Comparison of ENCODE assay signal across 8 mouse cellular contexts in the genomic region with DNA sequence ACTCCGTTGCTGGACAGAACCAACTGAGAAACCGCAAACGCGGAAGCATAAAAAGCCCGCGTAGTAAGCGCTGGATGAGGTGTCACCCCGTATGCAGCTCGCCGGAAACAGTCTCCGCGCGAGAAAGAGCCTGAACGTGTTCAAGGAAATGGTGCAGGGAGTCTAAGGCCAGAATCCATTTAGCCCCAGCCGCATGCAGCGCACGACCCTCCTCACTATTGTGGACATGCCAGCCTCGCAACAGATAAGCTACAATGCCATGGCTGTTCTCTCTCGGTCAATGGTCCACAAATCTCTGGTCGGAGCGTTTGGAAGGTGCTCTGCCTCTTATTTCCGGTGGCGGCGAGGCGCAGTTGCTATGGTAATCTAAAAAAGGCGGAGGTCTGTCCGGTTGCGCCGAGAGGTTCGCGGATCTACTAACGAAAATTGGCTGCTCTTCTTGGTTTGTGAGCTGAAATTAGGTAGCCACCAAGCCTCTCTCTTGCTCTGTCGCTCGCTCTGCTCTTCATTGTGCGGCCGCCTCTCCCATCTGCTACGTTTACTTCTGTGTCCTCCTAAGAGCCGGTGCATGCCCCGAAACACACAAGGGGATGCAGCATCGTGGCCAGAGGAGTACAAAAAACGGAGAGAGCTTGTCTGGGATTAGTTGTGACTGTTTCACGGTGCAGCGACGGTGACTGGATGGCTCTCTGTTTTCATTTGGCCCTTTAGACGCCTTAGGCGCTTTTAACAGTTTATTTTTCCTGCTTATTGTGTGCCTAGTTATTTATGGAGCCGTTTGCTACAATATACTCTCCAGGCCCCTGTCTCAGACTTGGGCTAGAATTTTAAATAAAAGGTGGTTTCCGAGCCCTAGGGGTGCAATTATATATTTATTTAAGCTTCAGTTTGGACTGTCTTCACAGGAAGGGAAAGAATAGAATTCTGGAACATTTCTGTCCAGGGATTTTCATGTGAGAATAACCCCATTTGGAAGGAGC. TPM values are rescaled to one million over a fixed set of nuclear protein-coding genes. Genes with fewer than 3 reads are reported as not detected.
DNase-seq lines count a peak whose midpoint lies in the region; ATAC-seq and TF ChIP-seq lines count a peak whose summit lies in the region.

A gene (plus strand): TSS at position 105 of the 980 bp plus-strand sequence.

- H3K4me1 ChIP-seq in G1E (ENCODE audit: insufficient read depth, low read depth, low read length) = peaks cover 20% of the 10 kb centered on the region
- H3K4me1 ChIP-seq in forebrain, embryonic 16.5 days (replicated peaks; ENCODE audit: control insufficient read depth, insufficient read depth, low read length) = peaks cover 7% of the 10 kb centered on the region; the same call in 1 of the 2 replicates
- peaks cover 7% of the 10 kb centered on the region; the same call in 1 of the 2 replicates for H3K4me1 ChIP-seq in lung, embryonic 14.5 days (ENCODE audit: insufficient read depth)
- H3K4me1 ChIP-seq in olfactory bulb, adult 2 months (ENCODE audit: control insufficient read depth, insufficient read depth, low read length) = no peaks in the 10 kb centered on the region
- no peaks in the 10 kb centered on the region for H3K4me1 ChIP-seq in thymus, adult 2 months (replicated peaks; ENCODE audit: control insufficient read depth, insufficient read depth, low read length)

- peaks cover 12% of the 10 kb centered on the region for H3K36me3 ChIP-seq in G1E (replicated peaks)
- H3K36me3 ChIP-seq in forebrain, embryonic 16.5 days (ENCODE audit: control insufficient read depth, insufficient read depth) = no peaks in the 10 kb centered on the region
- no peaks in the 10 kb centered on the region for H3K36me3 ChIP-seq in lung, embryonic 14.5 days (ENCODE audit: insufficient read depth)
- no peaks in the 10 kb centered on the region for H3K36me3 ChIP-seq in thymus, adult 2 months (ENCODE audit: control insufficient read depth, insufficient read depth, low read length)

- no peak for TF ChIP-seq CTCF in G1E (IDR thresholded peaks at IDR 0.05; ENCODE audit: low read depth, low read length)
- TF ChIP-seq CTCF in layer of hippocampus, adult 2 months (conservative IDR thresholded peaks at IDR 0.05) = peak; percentile 36
- no peak for TF ChIP-seq CTCF in lung, embryonic 14.5 days (IDR thresholded peaks at IDR 0.05; ENCODE audit: low read depth)
- TF ChIP-seq CTCF in olfactory bulb, adult 2 months (IDR thresholded peaks at IDR 0.05; ENCODE audit: insufficient read depth, low read depth, low read length) = no peak
- TF ChIP-seq CTCF in thymus, adult 2 months (IDR thresholded peaks at IDR 0.05; ENCODE audit: borderline replicate concordance, control insufficient read depth, extremely low read depth, insufficient read depth, low read length, poor library complexity) = peak; percentile 40; the same call in 1 of the 2 replicates

- peak within 1 kb of the TSS; percentile 63 for H3K4me2 ChIP-seq in forebrain, embryonic 16.5 days (ENCODE audit: low read length)
- H3K4me2 ChIP-seq in lung, embryonic 14.5 days = peak within 1 kb of the TSS; percentile 75

- H3K9ac ChIP-seq in forebrain, embryonic 16.5 days (replicated peaks; ENCODE audit: low read depth, low read length) = peak within 1 kb of the TSS; percentile 87
- peak within 1 kb of the TSS; percentile 82 for H3K9ac ChIP-seq in lung, embryonic 14.5 days

- no peaks in the 10 kb centered on the region for H3K27me3 ChIP-seq in G1E (ENCODE audit: insufficient read depth, low read length)
- no peaks in the 10 kb centered on the region for H3K27me3 ChIP-seq in forebrain, embryonic 16.5 days (replicated peaks; ENCODE audit: control insufficient read depth, insufficient read depth, low read length)
- H3K27me3 ChIP-seq in lung, embryonic 14.5 days (ENCODE audit: insufficient read depth, low read length) = no peaks in the 10 kb centered on the region
- H3K27me3 ChIP-seq in thymus, adult 2 months (ENCODE audit: control insufficient read depth, insufficient read depth, low read length) = no peaks in the 10 kb centered on the region

- no peaks in the 10 kb centered on the region for H3K9me3 ChIP-seq in G1E (replicated peaks)
- H3K9me3 ChIP-seq in forebrain, embryonic 16.5 days (ENCODE audit: control insufficient read depth, low read length) = no peaks in the 10 kb centered on the region
- H3K9me3 ChIP-seq in lung, embryonic 14.5 days (ENCODE audit: low read depth, low read length) = no peaks in the 10 kb centered on the region

- H3K4me3 ChIP-seq in G1E (ENCODE audit: low read depth, low read length) = peak within 1 kb of the TSS; percentile 78
- peak within 1 kb of the TSS; percentile 75 for H3K4me3 ChIP-seq in forebrain, embryonic 16.5 days (replicated peaks; ENCODE audit: low read length)
- H3K4me3 ChIP-seq in layer of hippocampus, adult 2 months = peak within 1 kb of the TSS; percentile 69
- peak within 1 kb of the TSS; percentile 74 for H3K4me3 ChIP-seq in lung, embryonic 14.5 days (ENCODE audit: low read depth, low read length)
- peak within 1 kb of the TSS; percentile 81 for H3K4me3 ChIP-seq in olfactory bulb, adult 2 months (ENCODE audit: insufficient read depth, low read depth, low read length)
- peak within 1 kb of the TSS; percentile 74 for H3K4me3 ChIP-seq in thymus, adult 2 months (ENCODE audit: control insufficient read depth, insufficient read depth, low read length)

- H3K27ac ChIP-seq in forebrain, embryonic 16.5 days (ENCODE audit: low read length) = peak within 1 kb of the TSS; percentile 96
- H3K27ac ChIP-seq in layer of hippocampus, adult 2 months = peak within 1 kb of the TSS; percentile 99
- H3K27ac ChIP-seq in lung, embryonic 14.5 days (ENCODE audit: low read depth) = peak within 1 kb of the TSS; percentile 84; the same call in 1 of the 2 replicates
- peak within 1 kb of the TSS; percentile 98 for H3K27ac ChIP-seq in olfactory bulb, adult 2 months (ENCODE audit: insufficient read depth, low read depth, low read length)
- H3K27ac ChIP-seq in thymus, adult 2 months (ENCODE audit: control insufficient read depth, insufficient read depth, low read length) = no peak within 1 kb of the TSS

- peak; percentile 25; the same call in 1 of the 2 replicates for TF ChIP-seq POLR2A in olfactory bulb, adult 2 months (IDR thresholded peaks at IDR 0.05; ENCODE audit: insufficient read depth, low read depth, low read length)
- no peak for TF ChIP-seq POLR2A in thymus, adult 2 months (IDR thresholded peaks at IDR 0.05; ENCODE audit: control insufficient read depth, extremely low read depth, insufficient read depth, low read length, poor library complexity)

- intact Hi-C loops in heart, postnatal 36 days (cut with DNase I) = no loop called here

- DNase-seq in G1E (ENCODE audit: low spot score) = peak; percentile 28
- DNase-seq in cerebellum, adult 18-20 months = peak; percentile 80 to 88
- peak; percentile 77 to 88 for DNase-seq in heart, postnatal 36 days
- DNase-seq in layer of hippocampus, adult 2 months (ENCODE audit: low spot score in 2 of 2) = peak; percentile 83 to 85
- DNase-seq in lung, embryonic 14.5 days = peak; percentile 95
- DNase-seq in thymus, adult 2 months = peak; percentile 83

- whole genome bisulfite sequencing in forebrain, embryonic 16.5 days = under 1% methylated on average over 48 of the region's 48 CpGs
- WGBS in lung, embryonic 14.5 days = under 1% methylated on average over 48 of the region's 48 CpGs
- whole genome bisulfite sequencing in olfactory bulb, adult 2 months = under 1% methylated on average over 48 of the region's 48 CpGs
- under 1% methylated on average over 48 of the region's 48 CpGs for WGBS in thymus, adult 2 months

- ATAC-seq in G1E (ENCODE audit: extremely low read depth, insufficient number of reproducible peaks, low FRiP score, poor library complexity, severe bottlenecking) = peak; percentile 83
- peak; percentile 92 for ATAC-seq in forebrain, embryonic 16.5 days
- peak; percentile 90 for ATAC-seq in lung, embryonic 14.5 days (ENCODE audit: insufficient read depth)

RNA-seq across cellular contexts. Expression of the gene that starts here (rescaled TPM):
- total RNA-seq in G1E (2014; fragmentation: Nextera tagmentation) (18.0 and 21.1 TPM in 2 replicates), G1E (2017) (16.0 and 21.0 TPM in 2 replicates)
- polyA plus RNA-seq in G1E (2012) = 1.2 and 1.5 TPM in 2 replicates
- 19.2 and 26.8 TPM in 2 replicates for polyA plus RNA-seq in forebrain, embryonic 16.5 days (2015; fragmentation: Nextera tagmentation; extraction: Ambion mirVana)
- total RNA-seq in heart, postnatal 36 days (2021) = 1 to 10 TPM; 2.7 TPM
- total RNA-seq in layer of hippocampus, adult 2 months (2021) = 10 to 100 TPM; 11.6 to 12.1 TPM
- polyA plus RNA-seq in lung, embryonic 14.5 days (2014; fragmentation: Nextera tagmentation; extraction: Ambion mirVana) = 25.6 and 27.3 TPM in 2 replicates
- not detected in 2 replicates for polyA plus RNA-seq in olfactory bulb, adult 2 months (2012; ENCODE audit: insufficient read depth, insufficient read length, low replicate concordance, missing spikeins)
- polyA plus RNA-seq in thymus, adult 2 months (2012; rRNA removed) = 4.3 and 4.8 TPM in 2 replicates

Comparison
In these comparisons a context has a peak if more than half of its experiments do, and no peak if none do; other contexts are left out.
1. DNase-seq: peak in every context shown above with its lines; median percentile 95 in lung, embryonic 14.5 days; 84 in cerebellum, adult 18-20 months; 84 in layer of hippocampus, adult 2 months; 83 in thymus, adult 2 months; 82 in heart, postnatal 36 days; 28 in G1E.
2. CTCF ChIP-seq: peak in layer of hippocampus, adult 2 months (single experiment) and thymus, adult 2 months (single experiment); none in G1E (single experiment), lung, embryonic 14.5 days (single experiment) and olfactory bulb, adult 2 months (single experiment).
3. Peak in every context shown above with its lines, with median percentiles within 50 percentile points of each other: ATAC-seq and H3K4me3 ChIP-seq.